Mouse (Mus musculus): Measurements from ENCODE around the gene Nlrp5. TPM values are rescaled to one million over a fixed set of nuclear protein-coding genes. Genes with fewer than 3 reads are reported as not detected.
"Not testable (repeated sequence)": the region's sequence is repeated elsewhere in the genome, so short reads cannot be mapped to it uniquely, and the experiment has no call there.

Nlrp5 gene
- not detected in 2 replicates for polyA plus RNA-seq (2016; fragmentation: Nextera tagmentation; extraction: Ambion mirVana)

GRCm38 (mm10) chr7:23385589-23385988 is at the start of gene Nlrp5:
TSS of gene Nlrp5 (plus strand) at chr7:23385889.
- WGBS = 81% methylated on average over 10 of the region's 10 CpGs
- no peaks in the 10 kb centered on the region for H3K36me3 ChIP-seq
- H3K9me3 ChIP-seq (replicated peaks) = peaks cover 4% of the 10 kb centered on the region; the same call in 1 of the 2 replicates
- DNase-seq (ENCODE audit: low spot score) = no peak
- no peak within 1 kb of the TSS for H3K27ac ChIP-seq
- H3K4me3 ChIP-seq = no peak within 1 kb of the TSS
- H3K4me1 ChIP-seq = no peaks in the 10 kb centered on the region
- H3K27me3 ChIP-seq (ENCODE audit: low read depth, poor library complexity, severe bottlenecking) = no peaks in the 10 kb centered on the region

- whole genome bisulfite sequencing = 96% methylated on average over 13 of the region's 13 CpGs
Measured at GRCm38 (mm10) chr7:23358311-23358710, 27.4 kb upstream of the Nlrp5 start.

DNA sequence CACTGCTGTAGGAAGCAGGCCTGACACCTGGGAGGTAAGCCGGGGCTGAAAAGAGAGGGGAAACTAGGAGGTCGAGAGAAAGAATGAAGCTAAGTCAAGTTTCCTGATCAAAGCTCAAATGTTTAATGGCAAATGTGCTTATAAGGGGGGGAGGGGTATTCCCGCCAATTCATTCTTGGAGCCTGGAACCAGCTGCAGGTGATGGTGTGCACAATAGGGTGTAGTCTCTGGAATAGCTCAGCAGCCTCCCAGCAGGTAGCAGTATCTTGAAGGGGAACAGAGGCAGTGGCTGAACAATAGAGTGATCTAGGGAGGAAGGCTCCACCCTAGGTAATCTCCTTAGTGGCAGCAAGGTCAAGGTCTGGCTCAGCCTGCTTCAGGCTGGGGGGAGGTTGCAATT is 84.5 kb downstream of the Nlrp5 start:
- H3K4me1 ChIP-seq; H3K27me3 ChIP-seq (ENCODE audit: low read depth, poor library complexity, severe bottlenecking); H3K27ac ChIP-seq; H3K4me3 ChIP-seq; H3K36me3 ChIP-seq; H3K9me3 ChIP-seq (replicated peaks); DNase-seq (ENCODE audit: low spot score): not testable (repeated sequence)
- WGBS = 80% methylated on average over 3 of the region's 3 CpGs

More at GRCm38 (mm10) chr7:23358311-23358710, 27.4 kb upstream of the Nlrp5 start:
- not testable (repeated sequence) for H3K4me1 ChIP-seq; H3K27me3 ChIP-seq (ENCODE audit: low read depth, poor library complexity, severe bottlenecking); H3K27ac ChIP-seq; H3K36me3 ChIP-seq; DNase-seq (ENCODE audit: low spot score); H3K4me3 ChIP-seq
- peaks cover 12% of the 10 kb centered on the region; the same call in 1 of the 2 replicates for H3K9me3 ChIP-seq (replicated peaks)

DNA sequence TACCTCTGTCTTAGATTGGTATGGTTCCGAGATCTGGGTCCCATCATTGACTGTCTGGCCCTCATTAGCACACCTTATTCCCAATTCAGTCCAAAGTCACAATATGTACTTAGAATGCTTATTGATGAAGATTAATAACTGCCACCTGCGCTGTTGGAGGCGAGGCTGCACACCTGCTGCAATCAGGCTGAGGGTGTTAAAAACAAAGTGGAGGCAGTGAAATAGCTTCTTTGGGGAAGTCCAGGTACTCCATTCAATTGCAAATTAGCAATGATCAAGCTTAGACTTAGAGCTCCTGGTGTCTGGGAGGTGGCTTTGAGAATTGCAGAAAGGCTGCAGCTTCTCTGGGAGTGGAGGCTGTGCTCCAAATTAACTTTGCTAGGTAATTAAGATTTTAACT is 85.1 kb downstream of the Nlrp5 start:
- not testable (repeated sequence) for H3K4me1 ChIP-seq; DNase-seq (ENCODE audit: low spot score); H3K36me3 ChIP-seq; H3K4me3 ChIP-seq; H3K27me3 ChIP-seq (ENCODE audit: low read depth, poor library complexity, severe bottlenecking); H3K27ac ChIP-seq; H3K9me3 ChIP-seq (replicated peaks)
- 82% methylated on average over 3 of the region's 3 CpGs for WGBS

GRCm38 (mm10) chr7:23472886-23473285 is 87.2 kb downstream of the Nlrp5 start:
- not testable (repeated sequence) for H3K9me3 ChIP-seq (replicated peaks); H3K27me3 ChIP-seq (ENCODE audit: low read depth, poor library complexity, severe bottlenecking); H3K27ac ChIP-seq; H3K36me3 ChIP-seq; H3K4me3 ChIP-seq; H3K4me1 ChIP-seq; DNase-seq (ENCODE audit: low spot score)
- WGBS = 80% methylated on average over 2 of the region's 2 CpGs

Small RNA genes within 50 kb of the gene (microRNA-seq; reads per million reads assigned to microRNA genes)
- gene Gm25196 = not detected

Other genes with a start within 250 kb of the Nlrp5 start
- gene Gm10662, start 241.4 kb upstream of the Nlrp5 start, polyA plus RNA-seq (2016; fragmentation: Nextera tagmentation; extraction: Ambion mirVana) = not detected in 2 replicates
- gene Vmn1r165, start 168.6 kb upstream of the Nlrp5 start, polyA plus RNA-seq (2016; fragmentation: Nextera tagmentation; extraction: Ambion mirVana) = not detected in 2 replicates
- gene Vmn1r166, start 134.2 kb upstream of the Nlrp5 start, polyA plus RNA-seq (2016; fragmentation: Nextera tagmentation; extraction: Ambion mirVana) = not detected in 2 replicates
- not detected in 2 replicates for gene Gm6902, start 107.0 kb upstream of the Nlrp5 start, polyA plus RNA-seq (2016; fragmentation: Nextera tagmentation; extraction: Ambion mirVana)
- gene Nlrp4e, start 84.7 kb upstream of the Nlrp5 start, polyA plus RNA-seq (2016; fragmentation: Nextera tagmentation; extraction: Ambion mirVana) = not detected in 2 replicates
- not detected in 2 replicates for gene Vmn1r167, start 121.3 kb downstream of the Nlrp5 start, polyA plus RNA-seq (2016; fragmentation: Nextera tagmentation; extraction: Ambion mirVana)
- gene Vmn1r168, start 153.8 kb downstream of the Nlrp5 start, polyA plus RNA-seq (2016; fragmentation: Nextera tagmentation; extraction: Ambion mirVana) = not detected in 2 replicates
- gene Vmn1r169, start 189.6 kb downstream of the Nlrp5 start, polyA plus RNA-seq (2016; fragmentation: Nextera tagmentation; extraction: Ambion mirVana) = not detected in 2 replicates
- not detected in 2 replicates for gene Vmn1r170, start 220.3 kb downstream of the Nlrp5 start, polyA plus RNA-seq (2016; fragmentation: Nextera tagmentation; extraction: Ambion mirVana)
- not detected in 2 replicates for gene Vmn1r171, start 244.8 kb downstream of the Nlrp5 start, polyA plus RNA-seq (2016; fragmentation: Nextera tagmentation; extraction: Ambion mirVana)

Data from limb, embryonic 10.5 days (tissue).